Mouse (Mus musculus) bone marrow, adult 2 months (tissue): Measurements from ENCODE around the gene Kank1. TPM values are rescaled to one million over a fixed set of nuclear protein-coding genes. Genes with fewer than 3 reads are reported as not detected.

ENCODE experiments used
- H3K27ac ChIP-seq: fragments of 200-500 bp; 2 replicates; pipeline ENCODE4 v1.5.1; 2012; ENCODE audit warnings: low read depth, mild to moderate bottlenecking, control low read depth, inconsistent platforms, low read length; ENCODE audit not compliant: control insufficient read depth, poor library complexity, insufficient read depth
- H3K4me1 ChIP-seq: fragments of 200-500 bp; 2 replicates; pipeline ENCODE4 v1.6.1; 2011; ENCODE audit warnings: low read length; ENCODE audit not compliant: control insufficient read depth, insufficient read depth
- H3K4me3 ChIP-seq: fragments of 200-500 bp; replicated peaks from 2 replicates; pipeline ENCODE3; 2011; ENCODE audit warnings: mild to moderate bottlenecking, low read depth, low read length, control low read depth; ENCODE audit not compliant: control insufficient read depth
- CTCF ChIP-seq: fragments of 200-500 bp; IDR thresholded peaks from 2 replicates; pipeline ENCODE4 v1.5.1; 2011; ENCODE audit warnings: low read length, control low read depth; ENCODE audit not compliant: control insufficient read depth, insufficient read depth
- POLR2A ChIP-seq: fragments of 200-500 bp; IDR thresholded peaks from 2 replicates; pipeline ENCODE4 v1.6.1; 2011; ENCODE audit warnings: low read depth, mild to moderate bottlenecking, control low read depth, low read length, borderline replicate concordance; ENCODE audit not compliant: control insufficient read depth
- whole genome bisulfite sequencing: fragments of 180-500 bp; shearing (Covaris S2); methylation state at CpG from one replicate; pipeline ENCODE4 v1.1.7; 2018; 5-methylcytosine and 5-hydroxymethylcytosine counted together
- polyA plus RNA-seq: library from polyadenylated mRNA; stranded (reverse); fragments of >200 nt; gene quantifications from 2 replicates; pipeline ENCODE4 v1.2.4, GENCODE M21; 2011; ENCODE audit warnings: low replicate concordance; ENCODE audit not compliant: missing spikeins, insufficient read depth, insufficient read length

Kank1 gene
- polyA plus RNA-seq, 1 experiment = 6.8 TPM

- TF ChIP-seq CTCF (no peak), POLR2A (no peak)
- Histone ChIP-seq H3K27ac (no peak overlapping the region), H3K4me3 (no peak overlapping the region), H3K4me1 (no peaks in the 10 kb centered on the region)
- WGBS = 53% methylated on average over 6 of the region's 6 CpGs
Observed at GRCm38 (mm10) chr19:25267247-25267646, 30.5 kb downstream of the Kank1 start.

GRCm38 (mm10) chr19:25268532-25268931 lies 31.8 kb downstream of the Kank1 start:
- 15% methylated on average over 6 of the region's 6 CpGs for WGBS

GRCm38 (mm10) chr19:25271591-25271990 lies 34.8 kb downstream of the Kank1 start:
- no peak overlapping the region for H3K4me3 ChIP-seq
- 73% methylated on average over 9 of the region's 9 CpGs for whole genome bisulfite sequencing
- H3K4me1 ChIP-seq = no peaks in the 10 kb centered on the region
- H3K27ac ChIP-seq = no peak overlapping the region
- no peak for TF ChIP-seq CTCF
- TF ChIP-seq POLR2A = no peak

More at GRCm38 (mm10) chr19:25268532-25268931, 31.8 kb downstream of the Kank1 start:
- H3K27ac ChIP-seq = no peak overlapping the region
- no peaks in the 10 kb centered on the region for H3K4me1 ChIP-seq
- H3K4me3 ChIP-seq = no peak overlapping the region
- TF ChIP-seq CTCF = no peak
- TF ChIP-seq POLR2A = no peak

- Histone ChIP-seq H3K4me3 (no peak overlapping the region), H3K27ac (no peak overlapping the region), H3K4me1 (no peaks in the 10 kb centered on the region)
- TF ChIP-seq POLR2A (no peak), CTCF (no peak)
Observed at GRCm38 (mm10) chr19:25273179-25273578, 36.4 kb downstream of the Kank1 start.

- H3K27ac ChIP-seq = no peak overlapping the region
- no peak overlapping the region for H3K4me3 ChIP-seq
- no peaks in the 10 kb centered on the region for H3K4me1 ChIP-seq
- TF ChIP-seq CTCF (no peak), POLR2A (no peak)
- 76% methylated on average over 15 of the region's 15 CpGs for WGBS
Observed at GRCm38 (mm10) chr19:25276600-25277395, 40.0 kb downstream of the Kank1 start.

GRCm38 (mm10) chr19:25277761-25278160 lies 41.0 kb downstream of the Kank1 start:
- WGBS = 68% methylated on average over 5 of the region's 5 CpGs
- Histone ChIP-seq H3K27ac (no peak overlapping the region), H3K4me1 (no peaks in the 10 kb centered on the region), H3K4me3 (no peak overlapping the region)
- TF ChIP-seq CTCF = no peak
- TF ChIP-seq POLR2A = no peak

GRCm38 (mm10) chr19:25279603-25280002 lies 42.8 kb downstream of the Kank1 start:
- 71% methylated on average over 5 of the region's 5 CpGs for WGBS

GRCm38 (mm10) chr19:25283665-25284064 lies 46.9 kb downstream of the Kank1 start:
- WGBS = 77% methylated on average over 2 of the region's 2 CpGs
- Histone ChIP-seq H3K27ac (no peak overlapping the region), H3K4me1 (no peaks in the 10 kb centered on the region), H3K4me3 (no peak overlapping the region)
- no peak for TF ChIP-seq CTCF

More at GRCm38 (mm10) chr19:25279603-25280002, 42.8 kb downstream of the Kank1 start:
- no peak for TF ChIP-seq POLR2A
- TF ChIP-seq CTCF = no peak
- Histone ChIP-seq H3K27ac (no peak overlapping the region), H3K4me1 (no peaks in the 10 kb centered on the region), H3K4me3 (no peak overlapping the region)

- no peaks in the 10 kb centered on the region for H3K4me1 ChIP-seq
- H3K4me3 ChIP-seq = no peak overlapping the region
- 52% methylated on average over 5 of the region's 5 CpGs for WGBS
- TF ChIP-seq POLR2A (no peak), CTCF (no peak)
- no peak overlapping the region for H3K27ac ChIP-seq
Observed at GRCm38 (mm10) chr19:25285756-25286538, 49.2 kb downstream of the Kank1 start.
